Mouse (Mus musculus) cortical plate, adult 2 months (tissue): ENCODE measurements around the gene Gad1.

Experiments
- CTCF ChIP-seq: fragments of 200-500 bp; IDR thresholded peaks from 2 replicates; pipeline ENCODE4 v1.5.1; 2011; ENCODE audit warnings: mild to moderate bottlenecking, control low read depth, low read length; ENCODE audit not compliant: insufficient read depth; ENCODE audit errors: extremely low read depth
- POLR2A ChIP-seq: fragments of 200-500 bp; IDR thresholded peaks from 2 replicates; pipeline ENCODE4 v1.6.1; 2011; ENCODE audit warnings: mild to moderate bottlenecking, low read length, control low read depth; ENCODE audit not compliant: insufficient read depth; ENCODE audit errors: extremely low read depth

DNA sequence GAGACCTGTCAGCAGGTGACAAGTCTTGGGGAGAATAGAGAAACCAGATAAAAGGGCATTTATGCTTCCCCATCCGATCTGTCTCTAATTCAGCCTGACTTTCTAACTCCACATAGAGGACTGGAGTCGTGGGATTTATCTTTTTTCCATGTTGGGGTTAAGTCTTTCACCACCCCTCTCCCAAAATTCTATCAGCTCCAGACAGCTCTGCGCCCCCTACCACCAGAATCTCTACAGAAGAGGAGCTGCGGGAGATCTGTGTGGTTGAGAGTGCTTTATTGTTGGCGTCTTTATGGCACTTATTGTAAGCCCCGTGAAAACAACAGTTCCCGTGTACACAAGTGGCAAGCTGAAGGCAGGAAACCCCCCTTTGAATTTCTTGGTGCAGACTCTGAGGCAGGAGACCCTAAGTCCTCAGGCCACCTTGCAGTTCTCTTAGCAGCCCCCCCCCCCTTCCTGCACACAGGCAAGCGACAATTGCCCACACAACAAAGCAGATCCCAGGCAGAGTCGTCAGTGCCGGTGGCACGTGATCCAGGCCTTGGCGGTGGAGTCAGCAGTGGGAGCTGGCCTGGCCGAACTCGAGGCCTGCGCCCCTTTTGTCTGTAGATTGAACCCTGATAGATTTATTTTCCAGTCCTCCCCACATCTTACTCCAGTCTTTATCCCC lies 11.9 kb downstream of the Gad1 start:
- TF ChIP-seq CTCF (no peak), POLR2A (no peak)
